Mouse (Mus musculus): ENCODE data around the gene Cnnm2. TPM values are rescaled to one million over a fixed set of nuclear protein-coding genes. Genes with fewer than 3 reads are reported as not detected.

The Cnnm2 gene
- polyA plus RNA-seq, 1 experiment from 2014 or later = 3.0 TPM

- no peak overlapping the region for H3K9ac ChIP-seq
- H3K4me1 ChIP-seq = no peaks in the 10 kb centered on the region
- H3K4me3 ChIP-seq = no peak overlapping the region
- WGBS = 85% methylated on average over 6 of the region's 6 CpGs
- no peak overlapping the region for H3K27ac ChIP-seq
- H3K4me2 ChIP-seq = no peak overlapping the region
- no peaks in the 10 kb centered on the region for H3K36me3 ChIP-seq (ENCODE audit: poor library complexity, severe bottlenecking)
- no peaks in the 10 kb centered on the region for H3K27me3 ChIP-seq
- no peaks in the 10 kb centered on the region for H3K9me3 ChIP-seq (replicated peaks)
- ATAC-seq = no peak
Observed at GRCm38 (mm10) chr19:46804751-46805150, 43.4 kb downstream of the Cnnm2 start.

DNA sequence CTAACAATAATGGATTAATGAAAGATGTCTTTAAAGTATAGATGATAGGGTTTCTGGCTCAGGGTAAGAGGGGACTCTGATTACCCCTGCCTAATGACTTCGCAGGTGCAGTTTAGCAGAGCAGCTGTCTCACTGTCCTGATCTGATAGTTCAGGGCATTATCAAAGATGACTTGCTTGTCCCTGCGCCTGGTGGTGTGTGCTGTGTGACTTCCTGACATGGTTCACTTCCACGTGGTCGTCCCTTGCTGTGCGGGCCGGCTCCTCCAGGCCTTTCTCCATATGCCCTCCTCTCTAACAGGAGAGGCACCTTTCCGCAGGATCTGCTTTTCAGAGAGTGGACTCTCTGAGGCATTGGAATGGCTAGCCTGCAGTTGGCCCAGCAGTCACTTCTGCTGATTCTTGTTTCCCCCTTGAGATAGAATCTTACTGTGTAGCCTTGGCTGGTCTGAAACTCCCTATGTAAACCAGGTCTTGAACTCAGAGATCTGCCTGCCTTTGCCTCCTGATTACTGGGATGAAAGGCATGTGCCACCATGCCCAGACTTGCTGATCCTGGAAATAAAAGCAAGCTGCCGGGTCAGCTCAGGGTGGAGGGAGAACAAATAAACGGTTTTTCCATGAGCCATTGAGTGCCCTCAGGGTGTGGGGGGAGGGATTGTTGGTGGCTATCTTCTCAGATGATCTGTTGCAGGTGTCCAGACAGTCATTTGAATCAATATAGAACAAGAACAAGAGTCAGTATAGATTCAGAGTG is 44.7 kb downstream of the Cnnm2 start:
- Histone ChIP-seq H3K4me2 (no peak overlapping the region), H3K27me3 (no peaks in the 10 kb centered on the region), H3K9me3 (replicated peaks) (no peaks in the 10 kb centered on the region), H3K36me3 (ENCODE audit: poor library complexity, severe bottlenecking) (no peaks in the 10 kb centered on the region), H3K9ac (no peak overlapping the region), H3K27ac (no peak overlapping the region), H3K4me3 (no peak overlapping the region), H3K4me1 (no peaks in the 10 kb centered on the region)
- no peak for ATAC-seq
- 81% methylated on average over 9 of the region's 9 CpGs for WGBS

DNA sequence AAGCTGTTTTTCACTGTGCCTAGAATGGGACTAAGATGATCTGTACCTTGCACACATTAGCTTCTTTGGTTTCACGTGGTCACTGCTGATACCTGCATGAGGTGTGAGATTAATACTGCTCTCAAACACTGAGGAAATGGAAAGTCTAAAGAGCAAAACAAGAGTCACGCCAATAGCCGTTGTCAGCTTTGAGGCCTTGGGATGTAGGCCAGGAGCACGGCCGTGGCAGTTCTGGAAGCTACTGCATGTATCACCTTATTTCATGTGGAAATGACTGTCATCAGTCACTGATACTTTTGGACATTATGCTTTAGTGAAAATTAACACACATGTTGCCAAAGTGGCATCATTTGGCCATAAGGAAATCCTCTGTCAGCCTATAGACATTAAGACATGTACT is 46.9 kb downstream of the Cnnm2 start:
- H3K36me3 ChIP-seq (ENCODE audit: poor library complexity, severe bottlenecking) = no peaks in the 10 kb centered on the region
- no peak overlapping the region for H3K27ac ChIP-seq
- WGBS = 92% methylated on average over 5 of the region's 5 CpGs
- H3K27me3 ChIP-seq = no peaks in the 10 kb centered on the region
- H3K4me1 ChIP-seq = no peaks in the 10 kb centered on the region
- no peaks in the 10 kb centered on the region for H3K9me3 ChIP-seq (replicated peaks)
- H3K9ac ChIP-seq = no peak overlapping the region
- no peak for ATAC-seq
- H3K4me3 ChIP-seq = no peak overlapping the region
- H3K4me2 ChIP-seq = no peak overlapping the region

DNA sequence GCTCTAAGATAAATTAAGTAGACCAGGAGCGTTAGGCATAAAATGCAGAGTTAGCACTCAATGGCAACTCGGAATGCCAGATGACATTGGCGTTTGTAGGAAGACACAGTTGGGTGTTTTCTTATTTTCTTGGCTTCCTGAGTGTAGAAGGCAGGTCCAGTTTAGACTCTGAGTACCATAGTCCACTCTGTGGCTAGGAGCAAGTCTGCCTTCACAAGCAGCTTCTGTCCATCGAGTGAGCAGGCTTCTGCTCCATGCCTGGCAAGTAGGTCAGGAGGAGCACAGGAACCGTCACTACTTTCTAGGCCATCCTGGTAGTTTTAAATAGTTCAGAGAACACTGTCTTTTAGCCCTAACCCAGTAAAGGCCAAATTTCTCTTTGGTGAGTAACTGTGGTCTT is 47.6 kb downstream of the Cnnm2 start:
- Histone ChIP-seq H3K4me1 (no peaks in the 10 kb centered on the region), H3K9ac (no peak overlapping the region), H3K36me3 (ENCODE audit: poor library complexity, severe bottlenecking) (no peaks in the 10 kb centered on the region), H3K4me3 (no peak overlapping the region), H3K27ac (no peak overlapping the region), H3K9me3 (replicated peaks) (no peaks in the 10 kb centered on the region), H3K27me3 (no peaks in the 10 kb centered on the region), H3K4me2 (no peak overlapping the region)
- ATAC-seq = no peak
- 94% methylated on average over 5 of the region's 5 CpGs for WGBS

DNA sequence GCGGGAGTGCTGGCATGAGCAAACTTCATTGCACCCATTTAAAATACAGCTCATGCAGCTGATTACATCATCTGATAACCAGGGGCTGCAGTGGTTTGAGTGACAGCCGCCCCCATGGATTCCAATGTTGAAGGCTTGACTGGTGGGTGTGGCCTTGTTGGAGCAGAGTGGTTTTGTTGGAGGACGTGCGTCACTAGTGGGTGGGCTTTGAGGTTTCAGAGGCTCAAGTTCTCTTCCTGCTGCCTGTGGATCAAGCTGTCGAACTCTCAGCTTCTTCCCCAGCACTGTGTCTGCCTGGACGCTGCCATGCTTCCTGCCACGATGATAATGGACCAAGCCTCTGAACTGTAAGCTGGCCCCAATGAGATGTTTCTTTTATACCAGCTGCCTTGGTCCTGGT is 57.9 kb downstream of the Cnnm2 start:
- no peak overlapping the region for H3K27ac ChIP-seq
- ATAC-seq = no peak
- no peak overlapping the region for H3K4me3 ChIP-seq
- 65% methylated on average over 7 of the region's 7 CpGs for WGBS
- H3K36me3 ChIP-seq (ENCODE audit: poor library complexity, severe bottlenecking) = no peaks in the 10 kb centered on the region
- H3K9me3 ChIP-seq (replicated peaks) = no peaks in the 10 kb centered on the region
- no peaks in the 10 kb centered on the region for H3K4me1 ChIP-seq
- no peak overlapping the region for H3K9ac ChIP-seq
- H3K27me3 ChIP-seq = no peaks in the 10 kb centered on the region
- no peak overlapping the region for H3K4me2 ChIP-seq

GRCm38 (mm10) chr19:46822491-46822890 is 61.1 kb downstream of the Cnnm2 start:
- Histone ChIP-seq H3K4me2 (no peak overlapping the region), H3K27ac (no peak overlapping the region), H3K9ac (no peak overlapping the region), H3K9me3 (replicated peaks) (no peaks in the 10 kb centered on the region), H3K4me1 (no peaks in the 10 kb centered on the region), H3K27me3 (no peaks in the 10 kb centered on the region), H3K4me3 (no peak overlapping the region), H3K36me3 (ENCODE audit: poor library complexity, severe bottlenecking) (no peaks in the 10 kb centered on the region)
- ATAC-seq = no peak
- 88% methylated on average over 4 of the region's 4 CpGs for WGBS

GRCm38 (mm10) chr19:46823759-46824158 is 62.4 kb downstream of the Cnnm2 start:
- Histone ChIP-seq H3K27me3 (no peaks in the 10 kb centered on the region), H3K4me2 (no peak overlapping the region), H3K27ac (no peak overlapping the region), H3K36me3 (ENCODE audit: poor library complexity, severe bottlenecking) (no peaks in the 10 kb centered on the region), H3K9ac (no peak overlapping the region), H3K9me3 (replicated peaks) (no peaks in the 10 kb centered on the region), H3K4me1 (no peaks in the 10 kb centered on the region), H3K4me3 (no peak overlapping the region)
- WGBS = 79% methylated on average over 5 of the region's 5 CpGs
- no peak for ATAC-seq

GRCm38 (mm10) chr19:46824867-46825266 is 63.5 kb downstream of the Cnnm2 start:
- H3K36me3 ChIP-seq (ENCODE audit: poor library complexity, severe bottlenecking) = no peaks in the 10 kb centered on the region
- WGBS = 73% methylated on average over 7 of the region's 7 CpGs
- H3K9me3 ChIP-seq (replicated peaks) = no peaks in the 10 kb centered on the region
- no peak overlapping the region for H3K4me2 ChIP-seq
- H3K4me1 ChIP-seq = no peaks in the 10 kb centered on the region
- no peak for ATAC-seq
- no peak overlapping the region for H3K9ac ChIP-seq
- H3K27me3 ChIP-seq = no peaks in the 10 kb centered on the region
- no peak overlapping the region for H3K27ac ChIP-seq
- no peak overlapping the region for H3K4me3 ChIP-seq

DNA sequence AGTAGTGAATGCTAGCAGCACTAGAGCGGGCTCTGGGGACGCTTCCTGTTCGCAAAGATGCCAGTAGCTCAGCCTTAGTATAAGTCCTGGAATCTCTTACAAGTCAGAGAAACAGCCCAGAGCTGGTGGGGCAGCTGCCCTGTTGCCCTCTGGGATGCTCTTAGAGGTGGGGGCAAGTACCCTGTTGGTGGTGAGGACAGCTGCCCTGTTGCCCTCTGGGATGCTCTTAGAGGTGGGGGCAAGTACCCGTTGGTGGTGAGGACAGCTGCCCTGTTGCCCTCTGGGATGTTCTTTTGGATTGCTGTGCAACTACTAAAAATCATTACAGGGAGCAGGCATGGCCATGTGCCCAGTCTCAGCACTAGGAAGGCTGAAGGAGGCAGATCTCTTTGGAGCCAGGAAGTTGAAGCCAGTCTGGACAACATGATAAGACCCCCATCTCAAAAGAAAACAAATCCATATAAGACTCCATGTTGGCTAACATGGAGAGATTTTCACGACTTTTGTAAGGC is 66.3 kb downstream of the Cnnm2 start:
- Histone ChIP-seq H3K4me3 (no peak overlapping the region), H3K9me3 (replicated peaks) (no peaks in the 10 kb centered on the region), H3K27ac (no peak overlapping the region), H3K27me3 (no peaks in the 10 kb centered on the region), H3K4me2 (no peak overlapping the region), H3K36me3 (ENCODE audit: poor library complexity, severe bottlenecking) (no peaks in the 10 kb centered on the region), H3K4me1 (no peaks in the 10 kb centered on the region), H3K9ac (no peak overlapping the region)
- 88% methylated on average over 5 of the region's 5 CpGs for WGBS
- no peak for ATAC-seq

DNA sequence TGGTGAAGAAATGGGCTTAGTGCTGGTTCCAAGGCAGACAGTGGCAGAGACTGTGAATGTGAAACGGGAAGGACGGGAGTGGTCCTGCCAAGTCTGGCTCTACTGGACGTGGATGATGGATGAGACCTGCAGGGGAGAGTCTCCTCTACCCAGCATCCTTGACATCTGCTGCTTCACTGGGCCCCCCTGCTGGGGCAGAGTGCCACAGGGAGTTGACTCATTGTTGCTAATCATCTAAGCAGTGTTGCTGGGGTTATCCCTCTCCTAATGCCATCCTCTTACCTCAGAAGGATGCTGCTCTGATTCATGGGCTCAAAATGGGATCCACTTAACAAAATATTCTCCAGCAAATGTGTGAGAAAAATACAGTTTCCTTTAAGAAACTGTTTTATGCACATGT is 67.6 kb downstream of the Cnnm2 start:
- H3K9me3 ChIP-seq (replicated peaks) = no peaks in the 10 kb centered on the region
- 73% methylated on average over 3 of the region's 3 CpGs for WGBS
- H3K27me3 ChIP-seq = no peaks in the 10 kb centered on the region
- H3K27ac ChIP-seq = no peak overlapping the region
- H3K4me2 ChIP-seq = no peak overlapping the region
- H3K36me3 ChIP-seq (ENCODE audit: poor library complexity, severe bottlenecking) = no peaks in the 10 kb centered on the region
- no peaks in the 10 kb centered on the region for H3K4me1 ChIP-seq
- H3K4me3 ChIP-seq = no peak overlapping the region
- no peak overlapping the region for H3K9ac ChIP-seq
- ATAC-seq = no peak

GRCm38 (mm10) chr19:46831381-46831780 is 70.0 kb downstream of the Cnnm2 start:
- no peaks in the 10 kb centered on the region for H3K36me3 ChIP-seq (ENCODE audit: poor library complexity, severe bottlenecking)
- H3K4me1 ChIP-seq = 0 out of 2 replicates have a peak, but pooled peaks cover 4% of the 10 kb centered on the region
- WGBS = 83% methylated on average over 9 of the region's 9 CpGs
- no peak overlapping the region for H3K4me2 ChIP-seq
- H3K9me3 ChIP-seq (replicated peaks) = no peaks in the 10 kb centered on the region
- no peak overlapping the region for H3K9ac ChIP-seq
- H3K4me3 ChIP-seq = no peak overlapping the region
- H3K27ac ChIP-seq = no peak overlapping the region
- no peaks in the 10 kb centered on the region for H3K27me3 ChIP-seq
- no peak for ATAC-seq

GRCm38 (mm10) chr19:46834301-46834700 is 72.9 kb downstream of the Cnnm2 start:
- Histone ChIP-seq H3K9ac (no peak overlapping the region), H3K27ac (no peak overlapping the region), H3K9me3 (replicated peaks) (no peaks in the 10 kb centered on the region), H3K4me2 (no peak overlapping the region), H3K27me3 (no peaks in the 10 kb centered on the region), H3K36me3 (ENCODE audit: poor library complexity, severe bottlenecking) (no peaks in the 10 kb centered on the region), H3K4me1 (0 out of 2 replicates have a peak, but pooled peaks cover 4% of the 10 kb centered on the region), H3K4me3 (no peak overlapping the region)
- no peak for ATAC-seq
- WGBS = 90% methylated on average over 5 of the region's 5 CpGs

DNA sequence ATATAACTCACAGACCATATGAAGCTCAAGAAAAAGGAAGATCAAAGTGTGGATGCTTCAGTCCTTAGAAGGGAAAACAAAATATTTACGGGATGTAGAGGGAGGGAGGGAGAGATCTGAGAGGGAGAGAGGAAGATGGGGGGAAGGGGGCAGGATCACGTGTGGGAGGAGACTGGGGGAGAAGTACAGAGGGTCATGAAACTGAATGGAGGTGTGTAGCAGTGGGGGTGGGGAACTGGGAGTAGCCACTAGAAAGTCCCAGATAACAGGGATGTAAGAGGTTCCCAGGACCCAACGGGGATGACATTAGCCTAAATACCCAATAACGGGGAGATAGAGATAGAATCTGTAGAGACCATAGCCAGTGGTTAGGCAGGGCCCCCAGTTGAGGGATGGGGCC is 73.9 kb downstream of the Cnnm2 start:
- Histone ChIP-seq H3K4me1 (0 out of 2 replicates have a peak, but pooled peaks cover 4% of the 10 kb centered on the region), H3K4me2 (no peak overlapping the region), H3K9me3 (replicated peaks) (no peaks in the 10 kb centered on the region), H3K27ac (no peak overlapping the region), H3K36me3 (ENCODE audit: poor library complexity, severe bottlenecking) (no peaks in the 10 kb centered on the region), H3K27me3 (no peaks in the 10 kb centered on the region), H3K4me3 (no peak overlapping the region), H3K9ac (no peak overlapping the region)
- ATAC-seq = no peak
- 80% methylated on average over 4 of the region's 4 CpGs for WGBS
